Mouse (Mus musculus) embryonic facial prominence, embryonic 10.5 days (tissue): ENCODE measurements at regions not wholly inside any gene's neighbourhood (a gene's known extent, or its start where the extent isn't known, plus 50 kb on each side); places are given as distances from the start of the nearest gene placed in this dataset.

ENCODE experiments used
- DNase-seq: peaks from one replicate; pipeline ENCODE4 v3.0.0-alpha.2; 2017; ENCODE audit warnings: low spot score
- H3K27ac ChIP-seq: fragments of 300-500 bp; sonication (generic); replicated peaks from 2 replicates; pipeline ENCODE4 v1.5.1; 2016; ENCODE audit warnings: mild to moderate bottlenecking
- H3K27me3 ChIP-seq: fragments of 300-500 bp; sonication (generic); replicated peaks from 2 replicates; pipeline ENCODE4 v1.6.1; 2016; ENCODE audit warnings: low read depth, mild to moderate bottlenecking; ENCODE audit not compliant: poor library complexity, severe bottlenecking
- H3K36me3 ChIP-seq: fragments of 300-500 bp; sonication (generic); replicated peaks from 2 replicates; pipeline ENCODE4 v1.6.1; 2016; ENCODE audit warnings: mild to moderate bottlenecking, moderate library complexity
- H3K4me1 ChIP-seq: fragments of 300-500 bp; sonication (generic); 2 replicates; pipeline ENCODE4 v1.6.1; 2016
- H3K4me3 ChIP-seq: fragments of 300-500 bp; sonication (generic); 2 replicates; pipeline ENCODE4 v1.5.1; 2016; ENCODE audit warnings: mild to moderate bottlenecking, moderate library complexity
- H3K9me3 ChIP-seq: fragments of 300-500 bp; sonication (generic); 2 replicates; pipeline ENCODE4 v1.6.1; 2016; ENCODE audit warnings: mild to moderate bottlenecking
- WGBS: fragments of 180-500 bp; shearing (Covaris S2); methylation state at CpG from one replicate; pipeline ENCODE4 v1.1.7; 2016; 5-methylcytosine and 5-hydroxymethylcytosine counted together

GRCm38 (mm10) chr19:21214253-21214652, 57.8 kb upstream of the Zfand5 start:
- Histone ChIP-seq H3K4me1 (no peaks in the 10 kb centered on the region), H3K27me3 (no peaks in the 10 kb centered on the region), H3K4me3 (no peak overlapping the region), H3K27ac (no peak overlapping the region), H3K9me3 (no peaks in the 10 kb centered on the region; the same call in 1 of the 2 replicates), H3K36me3 (no peaks in the 10 kb centered on the region)
- DNase-seq: no peak
- 90% methylated on average over 4 of the region's 4 CpGs for WGBS

DNA sequence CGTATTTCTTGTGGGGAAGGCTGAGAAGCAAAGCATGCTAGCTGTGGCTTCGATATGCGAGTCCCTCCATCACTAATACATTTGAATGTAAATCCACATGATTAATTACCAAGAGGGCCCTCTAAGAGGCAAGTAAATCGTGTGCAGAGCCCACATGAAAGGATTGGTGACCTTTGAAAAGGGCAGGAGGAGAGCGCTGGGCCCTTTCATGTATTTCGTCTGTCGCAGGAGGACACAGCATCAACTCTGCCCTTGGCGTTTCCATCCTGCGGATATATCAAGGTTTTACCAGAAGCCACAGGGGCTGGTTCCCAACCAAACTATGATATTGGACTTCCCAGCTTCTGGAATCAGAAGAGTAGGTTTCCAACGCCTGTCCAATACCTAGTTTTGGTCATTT, 78.6 kb upstream of the Zfand5 start:
- no peaks in the 10 kb centered on the region for H3K27me3 ChIP-seq
- no peak overlapping the region for H3K4me3 ChIP-seq
- DNase-seq: no peak
- no peaks in the 10 kb centered on the region for H3K4me1 ChIP-seq
- WGBS: 80% methylated on average over 10 of the region's 10 CpGs
- H3K9me3 ChIP-seq: no peaks in the 10 kb centered on the region
- H3K36me3 ChIP-seq: no peaks in the 10 kb centered on the region
- H3K27ac ChIP-seq: no peak overlapping the region

DNA sequence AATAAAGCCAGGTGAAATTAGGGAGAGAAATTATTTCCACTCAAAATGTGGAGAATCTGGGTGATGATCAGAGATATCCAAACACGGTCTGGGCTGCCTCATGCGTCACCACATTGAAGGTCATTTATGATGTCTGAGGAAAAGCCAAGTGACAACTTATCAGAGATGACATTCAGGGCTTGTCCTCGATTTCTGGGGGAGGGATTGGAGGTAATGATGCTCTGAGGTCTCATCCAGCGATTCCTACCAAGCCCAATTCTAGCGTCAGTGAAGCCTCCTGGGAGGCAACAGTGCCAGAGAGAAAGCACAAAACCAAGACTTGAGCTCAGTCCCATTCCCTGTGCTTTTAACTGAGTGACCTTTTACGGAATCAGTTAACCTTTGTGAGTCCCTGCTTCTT, 79.5 kb upstream of the Zfand5 start:
- no peaks in the 10 kb centered on the region for H3K4me1 ChIP-seq
- DNase-seq: no peak
- WGBS: 81% methylated on average over 6 of the region's 6 CpGs
- H3K4me3 ChIP-seq: no peak overlapping the region
- H3K27ac ChIP-seq: no peak overlapping the region
- H3K27me3 ChIP-seq: no peaks in the 10 kb centered on the region
- no peaks in the 10 kb centered on the region for H3K36me3 ChIP-seq
- no peaks in the 10 kb centered on the region for H3K9me3 ChIP-seq

- H3K36me3 ChIP-seq: no peaks in the 10 kb centered on the region
Measured at GRCm38 (mm10) chr19:21189216-21189615, 82.9 kb upstream of the Zfand5 start.

DNA sequence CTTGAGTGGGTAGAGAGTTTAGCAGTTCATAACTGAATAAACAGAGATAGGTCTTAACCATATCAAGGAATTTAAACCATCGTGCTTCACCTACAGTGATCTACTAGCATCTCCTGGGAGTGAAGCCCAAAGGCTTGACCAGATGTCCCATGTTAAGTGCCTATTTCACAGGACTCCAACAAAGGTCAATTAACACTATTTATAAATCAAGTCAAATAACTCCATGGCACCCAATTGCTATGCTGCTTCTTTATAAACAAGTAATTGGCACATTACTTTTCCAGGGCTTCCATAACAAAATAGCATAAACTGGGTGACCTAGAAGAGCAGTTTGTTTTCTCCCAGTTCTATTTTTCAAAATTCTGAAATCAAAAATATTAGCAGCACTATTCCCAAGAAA, 85.4 kb upstream of the Zfand5 start:
- H3K9me3 ChIP-seq: no peaks in the 10 kb centered on the region
- no peak overlapping the region for H3K4me3 ChIP-seq
- 90% methylated on average over 1 of the region's 1 CpGs for WGBS
- no peaks in the 10 kb centered on the region for H3K27me3 ChIP-seq
- no peaks in the 10 kb centered on the region for H3K36me3 ChIP-seq
- H3K4me1 ChIP-seq: no peaks in the 10 kb centered on the region
- no peak for DNase-seq
- H3K27ac ChIP-seq: no peak overlapping the region

More at GRCm38 (mm10) chr19:21189216-21189615, 82.9 kb upstream of the Zfand5 start:
- Histone ChIP-seq H3K9me3 (no peaks in the 10 kb centered on the region), H3K27me3 (no peaks in the 10 kb centered on the region), H3K4me3 (no peak overlapping the region), H3K27ac (no peak overlapping the region), H3K4me1 (no peaks in the 10 kb centered on the region)
- 83% methylated on average over 4 of the region's 4 CpGs for WGBS
- DNase-seq: no peak

DNA sequence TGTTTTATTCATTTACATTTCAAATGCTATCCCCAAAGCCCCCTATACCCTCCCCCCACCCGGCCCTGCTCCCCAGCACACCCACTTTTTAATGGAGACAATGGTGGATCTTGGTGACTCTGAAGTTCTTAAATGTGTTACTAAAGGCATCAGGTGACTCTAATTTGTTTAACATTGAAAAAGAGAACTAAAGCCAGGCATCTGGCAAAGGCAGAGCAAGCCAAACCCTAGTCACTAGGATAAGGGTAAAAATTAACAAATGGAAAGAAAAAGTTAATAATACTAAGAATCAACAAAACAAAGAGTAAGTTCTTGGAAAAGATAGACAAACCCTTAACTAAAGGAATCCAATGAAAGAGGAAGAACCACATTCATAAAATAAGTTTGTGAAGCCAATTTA, 86.1 kb upstream of the Zfand5 start:
- no peaks in the 10 kb centered on the region for H3K9me3 ChIP-seq
- no peaks in the 10 kb centered on the region for H3K4me1 ChIP-seq
- H3K27me3 ChIP-seq: no peaks in the 10 kb centered on the region
- H3K4me3 ChIP-seq: no peak overlapping the region
- no peak overlapping the region for H3K27ac ChIP-seq
- WGBS: 94% methylated on average over 1 of the region's 1 CpGs
- no peaks in the 10 kb centered on the region for H3K36me3 ChIP-seq
- no peak for DNase-seq

- H3K4me3 ChIP-seq: no peak overlapping the region
- H3K36me3 ChIP-seq: no peaks in the 10 kb centered on the region
- no peaks in the 10 kb centered on the region for H3K27me3 ChIP-seq
- DNase-seq: no peak
- WGBS: 77% methylated on average over 4 of the region's 4 CpGs
- no peaks in the 10 kb centered on the region for H3K4me1 ChIP-seq
- H3K27ac ChIP-seq: no peak overlapping the region
- no peaks in the 10 kb centered on the region for H3K9me3 ChIP-seq
Measured at GRCm38 (mm10) chr19:21183028-21183427, 89.0 kb upstream of the Zfand5 start.

GRCm38 (mm10) chr19:21179886-21180285, 92.2 kb upstream of the Zfand5 start:
- H3K36me3 ChIP-seq: no peaks in the 10 kb centered on the region
- DNase-seq: no peak

GRCm38 (mm10) chr19:21175426-21175831, 96.6 kb upstream of the Zfand5 start:
- WGBS: 57% methylated on average over 3 of the region's 3 CpGs
- Histone ChIP-seq H3K27ac (no peak overlapping the region), H3K36me3 (no peaks in the 10 kb centered on the region), H3K4me1 (peaks cover 21% of the 10 kb centered on the region), H3K9me3 (no peaks in the 10 kb centered on the region), H3K4me3 (no peak overlapping the region), H3K27me3 (no peaks in the 10 kb centered on the region)
- DNase-seq: peak; percentile 31

More at GRCm38 (mm10) chr19:21179886-21180285, 92.2 kb upstream of the Zfand5 start:
- 84% methylated on average over 1 of the region's 1 CpGs for WGBS
- Histone ChIP-seq H3K4me3 (no peak overlapping the region), H3K27ac (no peak overlapping the region), H3K27me3 (no peaks in the 10 kb centered on the region), H3K4me1 (peaks cover 12% of the 10 kb centered on the region), H3K9me3 (no peaks in the 10 kb centered on the region)

DNA sequence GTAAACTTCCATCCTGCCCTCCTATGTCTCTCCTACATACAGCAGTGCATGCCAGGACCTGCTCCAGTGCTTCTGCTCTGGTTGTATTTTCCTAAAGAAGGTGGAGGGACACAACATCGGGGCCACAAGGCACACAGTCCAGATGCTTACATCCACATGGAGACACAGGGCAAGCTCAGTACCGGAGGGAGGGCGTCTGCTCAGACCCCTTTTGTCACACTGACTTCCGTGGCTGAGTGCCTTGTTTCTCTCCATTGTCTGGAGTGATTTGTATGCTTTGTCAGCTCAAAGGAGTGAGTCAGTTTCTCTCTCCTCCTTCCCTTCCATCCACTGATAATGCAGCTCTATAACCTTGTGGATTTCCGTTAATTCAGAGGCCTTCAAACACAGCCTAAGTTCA, 97.4 kb upstream of the Zfand5 start:
- H3K4me3 ChIP-seq: no peak overlapping the region
- no peaks in the 10 kb centered on the region for H3K9me3 ChIP-seq
- H3K36me3 ChIP-seq: no peaks in the 10 kb centered on the region
- H3K4me1 ChIP-seq: peaks cover 21% of the 10 kb centered on the region
- no peaks in the 10 kb centered on the region for H3K27me3 ChIP-seq
- WGBS: 49% methylated on average over 5 of the region's 5 CpGs
- H3K27ac ChIP-seq: peak overlapping the region; percentile 57
- DNase-seq: no peak

- Histone ChIP-seq H3K4me3 (no peak overlapping the region), H3K27me3 (no peaks in the 10 kb centered on the region), H3K36me3 (no peaks in the 10 kb centered on the region), H3K4me1 (peaks cover 21% of the 10 kb centered on the region), H3K9me3 (no peaks in the 10 kb centered on the region), H3K27ac (no peak overlapping the region)
- 74% methylated on average over 5 of the region's 5 CpGs for WGBS
- DNase-seq: no peak
Measured at GRCm38 (mm10) chr19:21173896-21174483, 98.1 kb upstream of the Zfand5 start.

- Histone ChIP-seq H3K27ac (no peak overlapping the region), H3K4me3 (no peak overlapping the region), H3K36me3 (no peaks in the 10 kb centered on the region), H3K9me3 (no peaks in the 10 kb centered on the region), H3K27me3 (no peaks in the 10 kb centered on the region), H3K4me1 (peaks cover 32% of the 10 kb centered on the region)
- DNase-seq: no peak
- WGBS: 72% methylated on average over 2 of the region's 2 CpGs
Measured at GRCm38 (mm10) chr19:21171191-21171590, 100.9 kb upstream of the Zfand5 start.

DNA sequence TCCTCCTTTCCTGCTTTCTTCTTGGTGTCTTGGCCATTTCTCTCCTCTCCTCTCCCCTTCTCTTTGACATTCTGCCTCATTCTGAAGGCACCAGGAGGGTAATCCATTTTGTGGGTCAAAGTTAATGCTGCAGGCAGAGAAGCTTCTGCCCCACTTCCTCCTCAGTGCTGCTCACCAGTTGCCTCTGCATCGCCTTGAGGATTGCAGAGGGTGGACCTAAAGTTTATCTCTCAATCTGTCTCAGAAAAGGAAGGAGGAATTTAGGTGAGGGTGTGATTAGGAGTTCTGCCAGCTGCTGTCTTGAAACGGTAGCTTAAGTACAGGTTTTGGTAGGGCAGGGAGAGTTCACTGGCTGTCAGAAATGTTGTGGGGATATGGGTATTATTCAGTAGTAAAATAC, 101.3 kb upstream of the Zfand5 start:
- H3K36me3 ChIP-seq: no peaks in the 10 kb centered on the region
- 47% methylated on average over 2 of the region's 2 CpGs for WGBS
- no peak for DNase-seq

More for the DNA sequence above, 101.3 kb upstream of the Zfand5 start:
- H3K4me3 ChIP-seq: no peak overlapping the region
- H3K27ac ChIP-seq: no peak overlapping the region
- no peaks in the 10 kb centered on the region for H3K27me3 ChIP-seq
- H3K4me1 ChIP-seq: peaks cover 36% of the 10 kb centered on the region
- no peaks in the 10 kb centered on the region for H3K9me3 ChIP-seq
